Mouse (Mus musculus) adrenal gland, adult 18-20 months (tissue): ENCODE measurements around the gene Dnlz. TPM values are rescaled to one million over a fixed set of nuclear protein-coding genes. Genes with fewer than 3 reads are reported as not detected.
A peak's percentile ranks its signal among the peaks of the same experiment; 100 is the strongest.

Source experiments
- DNase-seq, 2 experiments: peaks; one replicate each; pipeline ENCODE4 v3.0.0; 2021 to 2022; ENCODE audit warnings: low spot score in 2 of 2
- total RNA-seq, 2 experiments: library from RNA; stranded (reverse); gene quantifications; 1 replicate in 1 of 2; 2 replicates in 1 of 2; pipeline ENCODE4 v1.2.3; 2021

The Dnlz gene
- total RNA-seq, 2 experiments from 2014 or later = 21.4 to 27.0 TPM

DNA sequence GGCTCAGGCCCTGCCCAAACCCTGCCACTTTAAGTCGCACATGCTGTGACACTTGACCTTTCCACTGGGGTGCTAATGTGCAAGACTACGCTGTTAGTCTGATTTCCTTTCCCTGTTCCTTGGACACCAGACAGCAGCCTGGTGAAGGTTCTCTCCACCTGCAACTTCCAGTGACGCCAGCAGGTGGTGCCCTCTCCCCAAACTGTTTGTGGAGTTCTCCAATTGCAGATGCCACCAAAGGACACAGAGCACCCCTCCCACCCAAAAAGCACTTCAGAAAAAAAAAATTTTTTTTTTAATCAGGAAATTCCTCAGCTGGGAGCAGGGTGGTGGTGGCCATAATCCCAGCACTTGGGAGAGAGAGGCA is 51.1 kb downstream of the Dnlz start:
- DNase-seq = peak; percentile 79 to 85

DNA sequence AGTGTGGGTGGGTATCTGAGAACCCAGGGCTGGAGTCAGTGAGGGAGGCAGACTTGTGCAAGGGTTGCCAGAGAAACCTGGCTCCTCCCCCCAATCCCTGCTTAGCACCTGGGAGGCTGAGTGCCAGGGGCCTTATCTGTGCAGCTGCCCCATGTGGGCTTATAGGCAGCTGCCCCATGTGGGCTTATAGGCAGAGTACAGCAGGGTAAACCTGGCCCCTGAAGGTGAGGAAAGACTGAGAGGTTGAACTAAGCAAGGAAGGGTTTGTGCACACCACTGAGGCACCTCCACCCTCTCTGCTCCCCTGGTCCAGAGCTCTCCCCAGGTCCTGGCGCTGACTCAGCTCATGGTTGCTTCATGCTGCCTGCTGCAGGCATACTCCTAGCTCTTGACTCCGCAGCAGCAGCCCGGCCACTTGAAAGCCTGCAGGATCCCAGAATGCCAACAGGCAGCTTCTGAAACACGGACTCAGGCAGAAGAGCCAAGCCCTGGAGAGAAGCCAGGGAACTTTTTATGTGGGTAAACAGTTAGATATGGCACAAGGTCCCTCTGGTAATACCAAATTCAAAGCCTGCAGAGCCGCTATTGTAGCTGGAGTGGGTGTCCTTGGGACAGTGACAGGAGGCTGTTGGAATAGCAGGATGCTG is 51.6 kb downstream of the Dnlz start:
- DNase-seq = peak in 1 of 2 experiments; percentile 48

- DNase-seq = no peak
These were observed 52.6 kb downstream of the Dnlz start for GRCm38 (mm10) chr2:26299336-26299735.

DNA sequence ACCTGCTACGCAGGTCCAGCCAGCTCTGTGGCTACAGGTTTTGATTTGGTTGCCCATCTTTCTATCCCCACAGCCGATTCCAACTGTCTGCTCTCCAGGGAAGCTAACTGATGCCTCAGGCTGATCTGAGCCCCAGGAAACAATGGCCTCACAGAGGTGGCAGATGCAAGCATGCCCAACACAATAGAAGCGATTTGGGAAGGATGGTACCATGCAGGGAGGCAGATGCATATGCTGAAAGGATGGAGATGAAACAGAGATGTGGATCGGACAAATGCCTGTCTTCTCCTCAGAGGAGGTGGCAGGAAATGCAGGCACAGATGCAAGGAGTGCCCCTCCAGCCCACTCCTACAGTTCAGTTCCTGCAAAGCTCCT is 53.1 kb downstream of the Dnlz start:
- no peak for DNase-seq

GRCm38 (mm10) chr2:26298208-26298855 is 53.6 kb downstream of the Dnlz start:
- no peak for DNase-seq

Other genes starting within 250 kb of the Dnlz start
- 10 to 100 TPM; 41.4 to 44.0 TPM for gene Nacc2, start 228.9 kb downstream of the Dnlz start, total RNA-seq
- 1 to 10 TPM in 1 of 2 experiments, not detected in 1; 3.2 TPM for gene Lhx3, start 143.8 kb downstream of the Dnlz start, total RNA-seq
- 10 to 100 TPM; 16.0 to 17.9 TPM for gene Qsox2, start 114.6 kb downstream of the Dnlz start, total RNA-seq
- under 1 TPM; 0.50 to 0.74 TPM for gene Ccdc187, start 57.6 kb downstream of the Dnlz start, total RNA-seq
- 10 to 100 TPM; 10.7 to 14.0 TPM for gene Gpsm1, start 36.6 kb downstream of the Dnlz start, total RNA-seq
- gene Card9, start 8.8 kb upstream of the Dnlz start, total RNA-seq = 1 to 10 TPM; 1.9 to 2.0 TPM
- gene Snapc4, start 28.5 kb upstream of the Dnlz start, total RNA-seq = 10 to 100 TPM; 31.0 to 36.5 TPM
- gene Entr1, start 37.2 kb upstream of the Dnlz start, total RNA-seq = 100 to 1,000 TPM; 114 to 119 TPM
- 100 to 1,000 TPM; 139 to 150 TPM for gene Pmpca, start 37.2 kb upstream of the Dnlz start, total RNA-seq
- gene Inpp5e, start 57.1 kb upstream of the Dnlz start, total RNA-seq = 10 to 100 TPM; 13.9 to 16.1 TPM
- 10 to 100 TPM; 52.2 to 69.1 TPM for gene Sec16a, start 93.1 kb upstream of the Dnlz start, total RNA-seq
- gene Notch1, start 164.6 kb upstream of the Dnlz start, total RNA-seq = 10 to 100 TPM; 21.5 to 22.0 TPM
- 100 to 1,000 TPM in 1 of 2 experiments, 10 to 100 TPM in 1; 97.9 to 102 TPM for gene Egfl7, start 227.9 kb upstream of the Dnlz start, total RNA-seq
- gene Gm20532, start 234.5 kb upstream of the Dnlz start, total RNA-seq = not detected